ENCODE assay signal across 9 mouse cellular contexts in genomic region chr13:54371049-54371386, GRCm38 (mm10). TPM values are rescaled to one million over a fixed set of nuclear protein-coding genes. Genes with fewer than 3 reads are reported as not detected.
DNase-seq lines count a peak whose midpoint lies in the region; ATAC-seq lines count a peak whose summit lies in the region.
"Had no signal": no experiment of that assay in that cellular context is flagged by ENCODE, and none has a peak within 500 bp of the region (broad histone marks: within the 10 kb centered on the region; RNA-seq: fewer than 3 reads in every experiment).

Cplx2 (plus strand) TSS chr13:54371349.

- no peaks in the 10 kb centered on the region for H3K36me3 ChIP-seq in hindbrain, embryonic 15.5 days
- no peaks in the 10 kb centered on the region for H3K36me3 ChIP-seq in midbrain, embryonic 11.5 days (ENCODE audit: control insufficient read depth, insufficient read depth, low read length)

- peak within 1 kb of the TSS; percentile 48 for H3K4me3 ChIP-seq in hindbrain, embryonic 15.5 days
- H3K4me3 ChIP-seq in midbrain, embryonic 11.5 days (ENCODE audit: low read depth, low read length), result peak within 1 kb of the TSS; percentile 41

- peak within 1 kb of the TSS; percentile 53 for H3K9ac ChIP-seq in hindbrain, embryonic 15.5 days
- H3K9ac ChIP-seq in midbrain, embryonic 11.5 days (ENCODE audit: low read length), result peak within 1 kb of the TSS; percentile 71

- peak within 1 kb of the TSS; percentile 70 for H3K27ac ChIP-seq in hindbrain, embryonic 15.5 days (replicated peaks)
- H3K27ac ChIP-seq in midbrain, embryonic 11.5 days (ENCODE audit: low read depth, low read length), result peak within 1 kb of the TSS; percentile 51
- H3K27ac ChIP-seq: macrophage had no signal

- WGBS in hindbrain, embryonic 15.5 days, result 4% methylated on average over 7 of the region's 7 CpGs
- WGBS in midbrain, embryonic 11.5 days, result 2% methylated on average over 7 of the region's 7 CpGs

- ATAC-seq in hindbrain, embryonic 15.5 days (ENCODE audit: low FRiP score, low read depth), result 0 out of 2 replicates have a peak, but pooled peaks have one; percentile 1
- ATAC-seq in midbrain, embryonic 11.5 days (ENCODE audit: low FRiP score), result no peak

- H3K27me3 ChIP-seq in hindbrain, embryonic 15.5 days, result peaks cover 3% of the 10 kb centered on the region; the same call in 1 of the 2 replicates
- peaks cover 16% of the 10 kb centered on the region for H3K27me3 ChIP-seq in midbrain, embryonic 11.5 days (ENCODE audit: control insufficient read depth, insufficient read depth, low read length)

- DNase-seq in heart, postnatal 4 days, result no peak
- DNase-seq in heart, postnatal 36 days, result no peak
- no peak for DNase-seq in adrenal gland, postnatal 36 days
- no peak for DNase-seq in midbrain, embryonic 11.5 days (ENCODE audit: low spot score, missing footprints)
- no peak for DNase-seq in ovary, postnatal 36 days (ENCODE audit: low spot score)
- DNase-seq in thymus, adult 18-20 months, result no peak
- no peak for DNase-seq in spleen, adult 18-20 months

- H3K4me2 ChIP-seq in hindbrain, embryonic 15.5 days, result peak within 1 kb of the TSS; percentile 74
- H3K4me2 ChIP-seq in midbrain, embryonic 11.5 days, result peak within 1 kb of the TSS; percentile 70

- peaks cover 51% of the 10 kb centered on the region for H3K4me1 ChIP-seq in hindbrain, embryonic 15.5 days (replicated peaks)
- peaks cover 19% of the 10 kb centered on the region for H3K4me1 ChIP-seq in midbrain, embryonic 11.5 days (ENCODE audit: control insufficient read depth, insufficient read depth, low read length)

- intact Hi-C loops in heart, postnatal 36 days (cut with DNase I), result loop anchor here (5.0 kb wide), 1 partner anchor 49 kb away; no protein-coding TSS in a partner anchor

- H3K9me3 ChIP-seq in hindbrain, embryonic 15.5 days, result no peaks in the 10 kb centered on the region
- H3K9me3 ChIP-seq in midbrain, embryonic 11.5 days (ENCODE audit: control insufficient read depth, low read length), result no peaks in the 10 kb centered on the region

RNA-seq across cellular contexts. Expression of gene Cplx2, which starts in this region (rescaled TPM):
- total RNA-seq in heart, postnatal 4 days (2021), result 10 to 100 TPM; 12.6 to 12.7 TPM
- total RNA-seq in heart, postnatal 36 days (2021), result 1 to 10 TPM; 2.3 to 3.3 TPM
- 10 to 100 TPM; 17.9 to 18.6 TPM for total RNA-seq in adrenal gland, postnatal 36 days (2021)
- 27.9 and 31.2 TPM in 2 replicates for polyA plus RNA-seq in hindbrain, embryonic 15.5 days (2015; fragmentation: Nextera tagmentation; extraction: Ambion mirVana)
- 14.7 and 14.8 TPM in 2 replicates for polyA plus RNA-seq in midbrain, embryonic 11.5 days (2014; fragmentation: Nextera tagmentation; extraction: Ambion mirVana)
- polyA plus RNA-seq: macrophage had no signal
